Mouse (Mus musculus) embryonic facial prominence, embryonic 14.5 days (tissue): ENCODE data around the gene Tanc1. TPM values are rescaled to one million over a fixed set of nuclear protein-coding genes. Genes with fewer than 3 reads are reported as not detected.
A peak's percentile ranks its signal among the peaks of the same experiment; 100 is the strongest.

Experiments used
- ATAC-seq: fragments of 200-750 bp; cut with Nextera tagmentation; 2 replicates; pipeline ENCODE4 v1.8.0; 2017; ENCODE audit warnings: low read depth, moderate number of reproducible peaks, moderate TSS enrichment
- DNase-seq: peaks from one replicate; pipeline ENCODE4 v3.0.0-alpha.2; 2015; ENCODE audit warnings: low spot score
- H3K27ac ChIP-seq: fragments of 300-500 bp; sonication (generic); replicated peaks from 2 replicates; pipeline ENCODE4 v1.5.1; 2014; ENCODE audit warnings: low read depth, mild to moderate bottlenecking, low read length, moderate library complexity
- H3K27me3 ChIP-seq: fragments of 300-500 bp; sonication (generic); replicated peaks from 2 replicates; pipeline ENCODE4 v1.6.1; 2014; ENCODE audit warnings: low read length; ENCODE audit not compliant: control insufficient read depth, insufficient read depth
- H3K36me3 ChIP-seq: fragments of 300-500 bp; sonication (generic); 2 replicates; pipeline ENCODE4 v1.6.1; 2014; ENCODE audit warnings: low read length, mixed read lengths; ENCODE audit not compliant: control insufficient read depth, insufficient read depth
- H3K4me1 ChIP-seq: fragments of 300-500 bp; sonication (generic); 2 replicates; pipeline ENCODE4 v1.6.1; 2014; ENCODE audit warnings: antibody characterized with exemption, low read length; ENCODE audit not compliant: control insufficient read depth, insufficient read depth
- H3K4me2 ChIP-seq: fragments of 300-500 bp; sonication (generic); 2 replicates; pipeline ENCODE4 v1.6.1; 2014; ENCODE audit warnings: low read depth, mild to moderate bottlenecking, low read length, moderate library complexity, mixed read lengths
- H3K4me3 ChIP-seq: fragments of 300-500 bp; sonication (generic); 2 replicates; pipeline ENCODE4 v1.5.1; 2014; ENCODE audit warnings: low read depth, mild to moderate bottlenecking, low read length
- H3K9ac ChIP-seq: fragments of 300-500 bp; sonication (generic); 2 replicates; pipeline ENCODE4 v1.6.1; 2014; ENCODE audit warnings: low read depth, mild to moderate bottlenecking, low read length, moderate library complexity, mixed read lengths
- H3K9me3 ChIP-seq: fragments of 300-500 bp; sonication (generic); 2 replicates; pipeline ENCODE4 v1.6.1; 2016; ENCODE audit warnings: low read length; ENCODE audit not compliant: control insufficient read depth
- WGBS: fragments of 180-500 bp; shearing (Covaris S2); extraction: QIAGEN DNeasy Blood & Tissue Kit; methylation state at CpG from one replicate; pipeline ENCODE4 v1.1.7; 2014; 5-methylcytosine and 5-hydroxymethylcytosine counted together
- polyA plus RNA-seq: library from polyadenylated mRNA; unstranded; fragments of >200 nt; fragmentation: Nextera tagmentation; extraction: Ambion mirVana; gene quantifications from 2 replicates; pipeline ENCODE4 v1.2.1, GENCODE M21; 2014

The Tanc1 gene
- polyA plus RNA-seq, 1 experiment from 2014 or later = 24.8 TPM

DNA sequence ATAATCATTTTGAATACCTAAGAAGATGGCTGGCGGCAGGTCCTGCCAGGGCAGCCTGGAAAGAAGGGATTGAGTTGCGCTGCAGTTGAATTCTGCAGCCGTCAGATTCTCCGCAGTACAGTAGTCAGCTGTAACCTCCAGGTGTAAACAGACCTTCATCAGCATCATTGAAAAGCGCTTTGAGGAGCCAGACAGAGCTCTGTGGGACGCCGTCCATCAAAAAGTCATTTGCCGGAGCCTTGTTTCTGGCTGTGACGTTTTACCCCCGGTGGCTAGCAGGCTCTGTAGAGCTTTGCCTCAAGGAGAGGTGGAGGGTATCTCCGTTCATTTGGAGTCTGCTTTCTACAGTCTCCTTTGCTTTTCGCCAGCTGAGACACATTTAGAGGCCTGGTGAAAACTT, 36.6 kb downstream of the Tanc1 start:
- no peak overlapping the region for H3K4me2 ChIP-seq
- H3K27ac ChIP-seq = no peak overlapping the region
- no peaks in the 10 kb centered on the region for H3K27me3 ChIP-seq
- 27% methylated on average over 12 of the region's 12 CpGs for WGBS
- peaks cover 34% of the 10 kb centered on the region for H3K4me1 ChIP-seq
- ATAC-seq (no peak), DNase-seq (no peak)
- no peaks in the 10 kb centered on the region for H3K36me3 ChIP-seq
- no peak overlapping the region for H3K9ac ChIP-seq
- H3K9me3 ChIP-seq = no peaks in the 10 kb centered on the region
- H3K4me3 ChIP-seq = no peak overlapping the region

DNA sequence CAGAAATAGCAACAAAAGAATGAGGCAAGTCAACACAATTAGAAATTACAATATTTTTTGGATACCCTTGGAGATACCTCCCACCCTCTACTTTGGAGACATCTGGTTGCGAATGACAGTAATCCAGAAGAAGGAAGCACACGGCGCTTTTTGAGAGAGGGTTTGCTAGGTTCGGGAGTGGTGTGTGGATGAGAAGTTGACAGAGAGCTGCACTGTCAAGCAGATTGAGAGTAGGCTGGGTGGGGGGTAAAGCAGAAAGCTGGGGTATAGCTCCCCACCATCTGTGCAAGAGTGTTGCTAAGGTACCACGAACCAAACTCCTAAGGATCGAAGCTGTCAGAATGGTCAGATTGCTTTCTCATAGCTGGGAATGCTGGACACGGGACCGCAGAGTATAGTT, 40.0 kb downstream of the Tanc1 start:
- peaks cover 16% of the 10 kb centered on the region for H3K4me1 ChIP-seq
- no peaks in the 10 kb centered on the region for H3K27me3 ChIP-seq
- 93% methylated on average over 8 of the region's 8 CpGs for WGBS
- H3K9ac ChIP-seq = no peak overlapping the region
- H3K4me2 ChIP-seq = no peak overlapping the region
- H3K4me3 ChIP-seq = no peak overlapping the region
- H3K36me3 ChIP-seq = no peaks in the 10 kb centered on the region
- no peaks in the 10 kb centered on the region for H3K9me3 ChIP-seq
- ATAC-seq (no peak), DNase-seq (no peak)
- H3K27ac ChIP-seq = no peak overlapping the region; the same call in 1 of the 2 replicates

DNA sequence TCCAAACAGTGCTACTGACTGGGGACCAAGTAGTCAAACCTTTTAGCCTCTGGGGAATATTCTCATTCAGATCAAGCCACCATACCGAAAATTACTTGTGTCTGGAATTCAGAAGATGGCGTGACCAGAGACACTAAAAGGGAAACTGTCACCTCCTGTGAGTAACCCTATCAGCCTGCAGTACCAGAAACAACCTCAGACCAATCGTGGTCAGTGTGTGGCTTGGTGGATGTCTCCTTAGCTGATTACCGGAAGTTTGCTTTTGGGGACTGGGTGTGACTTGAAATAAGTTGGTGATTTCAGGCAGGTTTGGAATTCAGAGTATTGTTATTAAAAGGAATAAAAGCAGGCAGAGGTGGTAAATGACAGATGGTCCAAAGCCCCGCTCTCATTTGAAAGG, 40.9 kb downstream of the Tanc1 start:
- Histone ChIP-seq H3K4me2 (no peak overlapping the region), H3K9ac (no peak overlapping the region), H3K9me3 (no peaks in the 10 kb centered on the region), H3K4me3 (no peak overlapping the region), H3K36me3 (no peaks in the 10 kb centered on the region), H3K27me3 (no peaks in the 10 kb centered on the region), H3K4me1 (peaks cover 12% of the 10 kb centered on the region), H3K27ac (no peak overlapping the region)
- DNase-seq = no peak
- 0 out of 2 replicates have a peak, but pooled peaks have one; percentile 22 for ATAC-seq
- 66% methylated on average over 5 of the region's 5 CpGs for WGBS

DNA sequence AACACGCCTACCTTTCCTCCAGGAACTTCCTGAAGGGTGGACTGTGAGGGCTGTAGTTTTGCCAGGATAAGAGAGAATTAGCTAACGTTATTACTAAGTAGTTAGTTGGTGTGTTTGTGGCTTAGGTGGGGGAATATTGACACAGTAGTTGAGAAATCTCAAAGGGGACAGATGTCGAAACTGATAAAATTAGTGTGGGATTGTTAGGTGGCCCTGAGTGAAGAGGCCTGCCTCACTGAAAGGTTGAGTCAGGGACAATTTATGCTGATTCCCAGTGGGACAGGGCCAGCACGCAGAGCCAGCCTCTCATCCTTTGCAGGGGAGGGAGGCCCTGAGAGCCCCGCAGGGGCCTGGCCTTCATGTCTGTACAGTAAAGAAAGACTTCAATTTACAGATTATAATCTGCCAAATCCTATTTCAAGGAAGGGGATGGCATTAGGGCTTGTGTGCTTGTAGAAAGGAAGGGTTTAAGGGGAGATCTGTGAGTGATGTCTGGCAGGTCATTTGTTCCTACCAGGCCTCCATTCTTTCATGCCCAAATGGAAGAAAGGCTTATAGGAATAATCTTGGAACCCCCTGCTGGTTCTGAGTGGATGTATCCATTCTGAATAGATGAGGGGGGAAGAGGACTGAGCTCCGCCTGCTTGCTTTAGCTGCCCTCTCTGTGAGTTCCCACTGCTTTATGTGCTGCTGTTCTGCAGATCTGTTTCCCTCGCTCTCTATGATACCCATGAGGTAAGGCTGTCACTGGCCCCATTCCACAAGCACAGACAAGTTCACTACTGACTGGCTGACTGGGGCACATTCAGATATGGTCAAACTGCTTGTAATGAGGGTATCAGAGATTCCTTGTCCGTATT, 41.7 kb downstream of the Tanc1 start:
- WGBS = 52% methylated on average over 8 of the region's 8 CpGs
- H3K9ac ChIP-seq = no peak overlapping the region
- DNase-seq (peak; percentile 53), ATAC-seq (no peak)
- no peak overlapping the region for H3K4me3 ChIP-seq
- peaks cover 12% of the 10 kb centered on the region for H3K4me1 ChIP-seq
- no peaks in the 10 kb centered on the region for H3K27me3 ChIP-seq
- no peak overlapping the region for H3K27ac ChIP-seq
- H3K4me2 ChIP-seq = no peak overlapping the region
- H3K36me3 ChIP-seq = no peaks in the 10 kb centered on the region
- no peaks in the 10 kb centered on the region for H3K9me3 ChIP-seq

DNA sequence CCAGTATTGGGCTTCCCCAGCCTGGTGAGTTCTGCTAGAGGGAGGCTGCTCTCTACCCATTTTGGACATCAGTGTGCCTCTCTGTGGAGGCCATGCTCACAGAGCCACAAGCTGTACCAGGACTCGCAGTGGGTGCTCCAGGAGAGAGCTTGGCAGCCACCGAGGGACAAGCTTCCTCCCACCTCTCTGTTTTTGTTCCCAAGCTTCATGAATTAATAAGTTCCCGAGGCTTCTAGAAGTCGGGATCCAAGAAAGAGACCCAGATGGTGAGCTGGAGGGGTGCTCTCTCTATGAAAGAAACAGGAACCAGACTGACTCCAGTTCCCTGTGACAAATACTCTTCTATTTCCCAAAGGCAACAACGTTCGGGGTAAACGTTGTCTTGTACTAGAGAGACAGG, 43.6 kb downstream of the Tanc1 start:
- ATAC-seq (no peak), DNase-seq (no peak)
- H3K4me1 ChIP-seq = peaks cover 19% of the 10 kb centered on the region
- H3K27me3 ChIP-seq = no peaks in the 10 kb centered on the region
- no peak overlapping the region for H3K4me2 ChIP-seq
- WGBS = 32% methylated on average over 7 of the region's 7 CpGs
- H3K9me3 ChIP-seq = no peaks in the 10 kb centered on the region
- no peaks in the 10 kb centered on the region for H3K36me3 ChIP-seq
- H3K9ac ChIP-seq = no peak overlapping the region
- H3K4me3 ChIP-seq = no peak overlapping the region
- H3K27ac ChIP-seq = no peak overlapping the region

- Histone ChIP-seq H3K36me3 (no peaks in the 10 kb centered on the region), H3K27ac (0 out of 2 replicates have a peak overlapping the region, but pooled peaks have one; percentile 24), H3K9ac (no peak overlapping the region), H3K4me3 (no peak overlapping the region), H3K27me3 (no peaks in the 10 kb centered on the region), H3K4me1 (peaks cover 31% of the 10 kb centered on the region), H3K9me3 (no peaks in the 10 kb centered on the region), H3K4me2 (no peak overlapping the region)
- WGBS = 24% methylated on average over 5 of the region's 5 CpGs
- DNase-seq = peak; percentile 68
- peak; percentile 49; the same call in 1 of the 2 replicates for ATAC-seq
Measured at GRCm38 (mm10) chr2:59656680-59657079, 44.8 kb downstream of the Tanc1 start.

- Histone ChIP-seq H3K4me2 (no peak overlapping the region), H3K27me3 (no peaks in the 10 kb centered on the region), H3K36me3 (no peaks in the 10 kb centered on the region), H3K9ac (no peak overlapping the region), H3K4me1 (peaks cover 31% of the 10 kb centered on the region), H3K9me3 (no peaks in the 10 kb centered on the region), H3K27ac (no peak overlapping the region), H3K4me3 (no peak overlapping the region)
- ATAC-seq (no peak), DNase-seq (no peak)
- 66% methylated on average over 6 of the region's 6 CpGs for WGBS
Measured at GRCm38 (mm10) chr2:59659686-59660085, 47.8 kb downstream of the Tanc1 start.

- DNase-seq (peak; percentile 78), ATAC-seq (peak; percentile 32; the same call in 1 of the 2 replicates)
- Histone ChIP-seq H3K9ac (no peak overlapping the region), H3K9me3 (no peaks in the 10 kb centered on the region), H3K36me3 (no peaks in the 10 kb centered on the region), H3K4me3 (no peak overlapping the region), H3K4me2 (peak overlapping the region; percentile 20), H3K27me3 (no peaks in the 10 kb centered on the region), H3K27ac (0 out of 2 replicates have a peak overlapping the region, but pooled peaks have one; percentile 21), H3K4me1 (peaks cover 27% of the 10 kb centered on the region)
- 39% methylated on average over 16 of the region's 16 CpGs for WGBS
Measured at GRCm38 (mm10) chr2:59660891-59661805, 49.3 kb downstream of the Tanc1 start.
